In genomic region chr5:124540905-124541601, GRCm38 (mm10) we compare ENCODE assay signal across 8 mouse cellular contexts. TPM values are rescaled to one million over a fixed set of nuclear protein-coding genes. Genes with fewer than 3 reads are reported as not detected.
A peak's percentile ranks its signal among the peaks of the same experiment; 100 is the strongest.
DNase-seq lines count a peak whose midpoint lies in the region; ATAC-seq and TF ChIP-seq lines count a peak whose summit lies in the region.

No protein-coding gene starts in this region.

- peak overlapping the region; percentile 88 for H3K4me2 ChIP-seq in hindbrain, embryonic 14.5 days (replicated peaks)
- H3K4me2 ChIP-seq in limb, embryonic 15.5 days, result peak overlapping the region; percentile 49
- H3K4me2 ChIP-seq in midbrain, embryonic 15.5 days, result peak overlapping the region; percentile 90

- peak overlapping the region; percentile 77 for H3K9ac ChIP-seq in hindbrain, embryonic 14.5 days
- peak overlapping the region; percentile 89 for H3K9ac ChIP-seq in limb, embryonic 15.5 days
- H3K9ac ChIP-seq in midbrain, embryonic 15.5 days, result peak overlapping the region; percentile 78

- H3K36me3 ChIP-seq in hindbrain, embryonic 14.5 days (replicated peaks; ENCODE audit: control insufficient read depth, insufficient read depth), result peaks cover 34% of the 10 kb centered on the region
- H3K36me3 ChIP-seq in limb, embryonic 15.5 days, result peaks cover 26% of the 10 kb centered on the region
- H3K36me3 ChIP-seq in midbrain, embryonic 15.5 days (replicated peaks), result peaks cover 10% of the 10 kb centered on the region
- H3K36me3 ChIP-seq in spleen, adult 2 months (ENCODE audit: control insufficient read depth, insufficient read depth, low read length), result peaks cover 22% of the 10 kb centered on the region

- peak overlapping the region; percentile 77 for H3K27ac ChIP-seq in hindbrain, embryonic 14.5 days
- peak overlapping the region; percentile 93 for H3K27ac ChIP-seq in limb, embryonic 15.5 days
- peak overlapping the region; percentile 74 for H3K27ac ChIP-seq in midbrain, embryonic 15.5 days
- peak overlapping the region; percentile 75 for H3K27ac ChIP-seq in spleen, adult 2 months (ENCODE audit: insufficient read depth, low read length)

- peaks cover 14% of the 10 kb centered on the region for H3K4me1 ChIP-seq in hindbrain, embryonic 14.5 days (replicated peaks; ENCODE audit: control insufficient read depth, insufficient read depth, low read length)
- H3K4me1 ChIP-seq in limb, embryonic 15.5 days, result peaks cover 21% of the 10 kb centered on the region
- peaks cover 17% of the 10 kb centered on the region for H3K4me1 ChIP-seq in midbrain, embryonic 15.5 days
- peaks cover 6% of the 10 kb centered on the region; the same call in 1 of the 2 replicates for H3K4me1 ChIP-seq in spleen, adult 2 months (ENCODE audit: control insufficient read depth, insufficient read depth, insufficient read length)

- H3K4me3 ChIP-seq in hindbrain, embryonic 14.5 days (replicated peaks; ENCODE audit: low read length), result peak overlapping the region; percentile 91
- peak overlapping the region; percentile 93 for H3K4me3 ChIP-seq in limb, embryonic 15.5 days
- H3K4me3 ChIP-seq in midbrain, embryonic 15.5 days, result peak overlapping the region; percentile 99
- peak overlapping the region; percentile 86 for H3K4me3 ChIP-seq in spleen, adult 2 months (ENCODE audit: extremely low read depth, insufficient read depth, insufficient read length)

- TF ChIP-seq POLR2A in spleen, adult 2 months (IDR thresholded peaks at IDR 0.05; ENCODE audit: low read depth, low read length), result no peak

- DNase-seq in cerebellum, adult 9-10 months, result no peak
- peak; percentile 67 for DNase-seq in cerebellum, adult 11-12 months
- DNase-seq in gastrocnemius, adult 18-20 months (ENCODE audit: low spot score), result peak; percentile 74
- DNase-seq in hindbrain, embryonic 14.5 days (ENCODE audit: low spot score), result peak; percentile 52
- peak in 1 of 2 experiments; percentile 40 for DNase-seq in spleen, adult 2 months (ENCODE audit: low read depth in 1 of 2, low spot score in 2 of 2)

- peak; percentile 50; the same call in 1 of the 2 replicates for ATAC-seq in cerebellum, adult (ENCODE audit: insufficient number of reproducible peaks, low FRiP score, low TSS enrichment)
- peak; percentile 73 for ATAC-seq in hindbrain, embryonic 14.5 days (ENCODE audit: low FRiP score)
- peak; percentile 70 for ATAC-seq in limb, embryonic 15.5 days (ENCODE audit: insufficient number of reproducible peaks, low FRiP score, low TSS enrichment, low read depth)
- peak; percentile 74 for ATAC-seq in midbrain, embryonic 15.5 days (replicated peaks)

- under 1% methylated on average over 76 of the region's 89 CpGs for WGBS in hindbrain, embryonic 14.5 days
- WGBS in limb, embryonic 15.5 days, result 1% methylated on average over 71 of the region's 89 CpGs
- under 1% methylated on average over 77 of the region's 89 CpGs for WGBS in midbrain, embryonic 15.5 days
- WGBS in spleen, adult 2 months, result under 1% methylated on average over 78 of the region's 89 CpGs

- no peaks in the 10 kb centered on the region for H3K27me3 ChIP-seq in hindbrain, embryonic 14.5 days (ENCODE audit: control insufficient read depth, insufficient read depth, low read length)
- H3K27me3 ChIP-seq in limb, embryonic 15.5 days, result no peaks in the 10 kb centered on the region
- H3K27me3 ChIP-seq in midbrain, embryonic 15.5 days (replicated peaks), result no peaks in the 10 kb centered on the region
- H3K27me3 ChIP-seq in spleen, adult 2 months (ENCODE audit: control insufficient read depth, insufficient read depth, low read length), result no peaks in the 10 kb centered on the region

- no peaks in the 10 kb centered on the region for H3K9me3 ChIP-seq in hindbrain, embryonic 14.5 days (ENCODE audit: control insufficient read depth, low read length)
- no peaks in the 10 kb centered on the region for H3K9me3 ChIP-seq in limb, embryonic 15.5 days
- H3K9me3 ChIP-seq in midbrain, embryonic 15.5 days, result no peaks in the 10 kb centered on the region

- TF ChIP-seq CTCF in spleen, adult 2 months (IDR thresholded peaks at IDR 0.05; ENCODE audit: extremely low read depth, insufficient read depth, insufficient read length, insufficient replicate concordance), result no peak

RNA-seq across cellular contexts. Expression of gene Tmed2, which starts 0.6 kb away (rescaled TPM):
- total RNA-seq in gastrocnemius, adult 18-20 months (2021), result 100 to 1,000 TPM; 145 to 151 TPM
- polyA plus RNA-seq in hindbrain, embryonic 14.5 days (2014; fragmentation: Nextera tagmentation; extraction: Ambion mirVana), result 354 and 374 TPM in 2 replicates
- 659 and 666 TPM in 2 replicates for polyA plus RNA-seq in limb, embryonic 15.5 days (2015; fragmentation: Nextera tagmentation; extraction: Ambion mirVana)
- 321 and 332 TPM in 2 replicates for polyA plus RNA-seq in midbrain, embryonic 15.5 days (2015; fragmentation: Nextera tagmentation; extraction: Ambion mirVana)
- 54.2 and 96.7 TPM in 2 replicates for polyA plus RNA-seq in spleen, adult 2 months (2012; rRNA removed)

RNA-seq across cellular contexts. Expression of gene Rilpl1, which starts 9.9 kb away (rescaled TPM):
- 100 to 1,000 TPM; 261 to 262 TPM for total RNA-seq in gastrocnemius, adult 18-20 months (2021)
- polyA plus RNA-seq in hindbrain, embryonic 14.5 days (2014; fragmentation: Nextera tagmentation; extraction: Ambion mirVana), result 13.2 and 15.2 TPM in 2 replicates
- polyA plus RNA-seq in limb, embryonic 15.5 days (2015; fragmentation: Nextera tagmentation; extraction: Ambion mirVana), result 23.7 and 25.2 TPM in 2 replicates
- polyA plus RNA-seq in midbrain, embryonic 15.5 days (2015; fragmentation: Nextera tagmentation; extraction: Ambion mirVana), result 11.8 and 14.3 TPM in 2 replicates
- 3.6 TPM in 2 replicates for polyA plus RNA-seq in spleen, adult 2 months (2012; rRNA removed)

RNA-seq across cellular contexts. Expression of gene Ddx55, which starts 11.6 kb away (rescaled TPM):
- 1 to 10 TPM; 4.1 to 4.2 TPM for total RNA-seq in gastrocnemius, adult 18-20 months (2021)
- polyA plus RNA-seq in hindbrain, embryonic 14.5 days (2014; fragmentation: Nextera tagmentation; extraction: Ambion mirVana), result 18.8 and 22.7 TPM in 2 replicates
- polyA plus RNA-seq in limb, embryonic 15.5 days (2015; fragmentation: Nextera tagmentation; extraction: Ambion mirVana), result 14.1 and 15.7 TPM in 2 replicates
- polyA plus RNA-seq in midbrain, embryonic 15.5 days (2015; fragmentation: Nextera tagmentation; extraction: Ambion mirVana), result 26.7 and 30.5 TPM in 2 replicates
- polyA plus RNA-seq in spleen, adult 2 months (2012; rRNA removed), result 17.0 and 19.1 TPM in 2 replicates

RNA-seq across cellular contexts. Expression of gene Eif2b1, which starts 37.9 kb away (rescaled TPM):
- total RNA-seq in gastrocnemius, adult 18-20 months (2021), result 10 to 100 TPM; 36.0 to 36.2 TPM
- 67.8 TPM in 2 replicates for polyA plus RNA-seq in hindbrain, embryonic 14.5 days (2014; fragmentation: Nextera tagmentation; extraction: Ambion mirVana)
- 68.1 and 71.3 TPM in 2 replicates for polyA plus RNA-seq in limb, embryonic 15.5 days (2015; fragmentation: Nextera tagmentation; extraction: Ambion mirVana)
- polyA plus RNA-seq in midbrain, embryonic 15.5 days (2015; fragmentation: Nextera tagmentation; extraction: Ambion mirVana), result 62.6 and 63.4 TPM in 2 replicates
- 9.8 and 11.6 TPM in 2 replicates for polyA plus RNA-seq in spleen, adult 2 months (2012; rRNA removed)

RNA-seq across cellular contexts. Expression of gene Gtf2h3, which starts 37.9 kb away (rescaled TPM):
- total RNA-seq in gastrocnemius, adult 18-20 months (2021), result 10 to 100 TPM; 17.0 to 18.1 TPM
- 40.7 and 48.0 TPM in 2 replicates for polyA plus RNA-seq in hindbrain, embryonic 14.5 days (2014; fragmentation: Nextera tagmentation; extraction: Ambion mirVana)
- 57.0 and 57.1 TPM in 2 replicates for polyA plus RNA-seq in limb, embryonic 15.5 days (2015; fragmentation: Nextera tagmentation; extraction: Ambion mirVana)
- 45.1 and 48.1 TPM in 2 replicates for polyA plus RNA-seq in midbrain, embryonic 15.5 days (2015; fragmentation: Nextera tagmentation; extraction: Ambion mirVana)
- 25.9 and 29.4 TPM in 2 replicates for polyA plus RNA-seq in spleen, adult 2 months (2012; rRNA removed)
